Mouse (Mus musculus): ENCODE measurements around the gene Gm10142. TPM values are rescaled to one million over a fixed set of nuclear protein-coding genes. Genes with fewer than 3 reads are reported as not detected.
"Not testable (repeated sequence)": the region's sequence is repeated elsewhere in the genome, so short reads cannot be mapped to it uniquely, and the experiment has no call there.

The Gm10142 gene
- polyA plus RNA-seq, 1 experiment from 2014 or later = not detected

GRCm38 (mm10) chr10:77752312-77752711, 36.7 kb downstream of the Gm10142 start:
- H3K9ac ChIP-seq; DNase-seq (ENCODE audit: low spot score); H3K27ac ChIP-seq; H3K27me3 ChIP-seq (ENCODE audit: control insufficient read depth, insufficient read depth, low read length); H3K4me2 ChIP-seq (replicated peaks); H3K36me3 ChIP-seq (replicated peaks; ENCODE audit: control insufficient read depth, insufficient read depth); H3K4me1 ChIP-seq (replicated peaks; ENCODE audit: control insufficient read depth, insufficient read depth, low read length); ATAC-seq (ENCODE audit: low FRiP score); H3K9me3 ChIP-seq (ENCODE audit: control insufficient read depth, low read length); H3K4me3 ChIP-seq (replicated peaks; ENCODE audit: low read length): not testable (repeated sequence)
- WGBS = 69% methylated on average over 3 of the region's 3 CpGs

GRCm38 (mm10) chr10:77753448-77753847, 37.8 kb downstream of the Gm10142 start:
- ATAC-seq (ENCODE audit: low FRiP score) = no peak
- Histone ChIP-seq H3K4me1 (replicated peaks; ENCODE audit: control insufficient read depth, insufficient read depth, low read length) (no peaks in the 10 kb centered on the region), H3K36me3 (replicated peaks; ENCODE audit: control insufficient read depth, insufficient read depth) (no peaks in the 10 kb centered on the region)

GRCm38 (mm10) chr10:77759582-77759981, 44.0 kb downstream of the Gm10142 start, which contains the start of gene Gm3233:
Gene Gm3233, minus strand, starts transcription at chr10:77759682.
- not testable (repeated sequence) for ATAC-seq (ENCODE audit: low FRiP score); H3K36me3 ChIP-seq (replicated peaks; ENCODE audit: control insufficient read depth, insufficient read depth); H3K27me3 ChIP-seq (ENCODE audit: control insufficient read depth, insufficient read depth, low read length); H3K27ac ChIP-seq; H3K9ac ChIP-seq; H3K4me3 ChIP-seq (replicated peaks; ENCODE audit: low read length); H3K4me1 ChIP-seq (replicated peaks; ENCODE audit: control insufficient read depth, insufficient read depth, low read length); H3K4me2 ChIP-seq (replicated peaks); DNase-seq (ENCODE audit: low spot score); H3K9me3 ChIP-seq (ENCODE audit: control insufficient read depth, low read length)
- no CpG with 5 or more reads among the region's 1 CpGs for WGBS

More at GRCm38 (mm10) chr10:77753448-77753847, 37.8 kb downstream of the Gm10142 start:
- Histone ChIP-seq H3K9me3 (ENCODE audit: control insufficient read depth, low read length) (no peaks in the 10 kb centered on the region), H3K27ac (no peak overlapping the region), H3K4me3 (replicated peaks; ENCODE audit: low read length) (no peak overlapping the region), H3K27me3 (ENCODE audit: control insufficient read depth, insufficient read depth, low read length) (no peaks in the 10 kb centered on the region), H3K4me2 (replicated peaks) (no peak overlapping the region), H3K9ac (no peak overlapping the region)
- no peak for DNase-seq (ENCODE audit: low spot score)

Other genes starting within 250 kb of the Gm10142 start
- 37.7 and 41.0 TPM in 2 replicates for gene Fam207a, start 200.0 kb upstream of the Gm10142 start, polyA plus RNA-seq (2014; fragmentation: Nextera tagmentation; extraction: Ambion mirVana)
- gene Itgb2, start 185.6 kb upstream of the Gm10142 start, polyA plus RNA-seq (2014; fragmentation: Nextera tagmentation; extraction: Ambion mirVana) = 0.99 and 1.1 TPM in 2 replicates
- 79.9 and 80.2 TPM in 2 replicates for gene Pttg1ip, start 134.1 kb upstream of the Gm10142 start, polyA plus RNA-seq (2014; fragmentation: Nextera tagmentation; extraction: Ambion mirVana)
- 235 and 260 TPM in 2 replicates for gene Sumo3, start 109.7 kb upstream of the Gm10142 start, polyA plus RNA-seq (2014; fragmentation: Nextera tagmentation; extraction: Ambion mirVana)
- gene Gm49325, start 109.6 kb upstream of the Gm10142 start, polyA plus RNA-seq (2014; fragmentation: Nextera tagmentation; extraction: Ambion mirVana) = 3.8 and 5.1 TPM in 2 replicates
- gene Ube2g2, start 93.5 kb upstream of the Gm10142 start, polyA plus RNA-seq (2014; fragmentation: Nextera tagmentation; extraction: Ambion mirVana) = 54.1 and 54.7 TPM in 2 replicates
- gene Tspear, start 29.2 kb upstream of the Gm10142 start, polyA plus RNA-seq (2014; fragmentation: Nextera tagmentation; extraction: Ambion mirVana) = 0.94 and 1.2 TPM in 2 replicates
- gene Gm19402, start 25.1 kb upstream of the Gm10142 start, polyA plus RNA-seq (2014; fragmentation: Nextera tagmentation; extraction: Ambion mirVana) = not detected in 2 replicates
- not detected in 2 replicates for gene Gm9508, start 18.6 kb upstream of the Gm10142 start, polyA plus RNA-seq (2014; fragmentation: Nextera tagmentation; extraction: Ambion mirVana)
- gene Gm10272, start 9.2 kb upstream of the Gm10142 start, polyA plus RNA-seq (2014; fragmentation: Nextera tagmentation; extraction: Ambion mirVana) = not detected in 2 replicates
- not detected in 2 replicates for gene Gm10024, start 4.3 kb upstream of the Gm10142 start, polyA plus RNA-seq (2014; fragmentation: Nextera tagmentation; extraction: Ambion mirVana)
- not detected in 2 replicates for gene Krtap12-1, start 4.8 kb downstream of the Gm10142 start, polyA plus RNA-seq (2014; fragmentation: Nextera tagmentation; extraction: Ambion mirVana)
- not detected in 2 replicates for gene Gm10100, start 10.7 kb downstream of the Gm10142 start, polyA plus RNA-seq (2014; fragmentation: Nextera tagmentation; extraction: Ambion mirVana)
- gene Gm18596, start 26.8 kb downstream of the Gm10142 start, polyA plus RNA-seq (2014; fragmentation: Nextera tagmentation; extraction: Ambion mirVana) = not detected in 2 replicates
- gene Gm9736, start 35.5 kb downstream of the Gm10142 start, polyA plus RNA-seq (2014; fragmentation: Nextera tagmentation; extraction: Ambion mirVana) = not detected in 2 replicates
- not detected in 2 replicates for gene Gm3233, start 43.9 kb downstream of the Gm10142 start, polyA plus RNA-seq (2014; fragmentation: Nextera tagmentation; extraction: Ambion mirVana)
- not detected in 2 replicates for gene Gm3238, start 55.5 kb downstream of the Gm10142 start, polyA plus RNA-seq (2014; fragmentation: Nextera tagmentation; extraction: Ambion mirVana)
- gene Gm7138, start 61.1 kb downstream of the Gm10142 start, polyA plus RNA-seq (2014; fragmentation: Nextera tagmentation; extraction: Ambion mirVana) = not detected in 2 replicates
- not detected in 2 replicates for gene Gm3250, start 66.7 kb downstream of the Gm10142 start, polyA plus RNA-seq (2014; fragmentation: Nextera tagmentation; extraction: Ambion mirVana)
- gene Gm7137, start 72.4 kb downstream of the Gm10142 start, polyA plus RNA-seq (2014; fragmentation: Nextera tagmentation; extraction: Ambion mirVana) = not detected in 2 replicates
- not detected in 2 replicates for gene Gm9639, start 79.3 kb downstream of the Gm10142 start, polyA plus RNA-seq (2014; fragmentation: Nextera tagmentation; extraction: Ambion mirVana)
- gene Gm19668, start 83.3 kb downstream of the Gm10142 start, polyA plus RNA-seq (2014; fragmentation: Nextera tagmentation; extraction: Ambion mirVana) = not detected in 2 replicates
- gene Gm9507, start 96.0 kb downstream of the Gm10142 start, polyA plus RNA-seq (2014; fragmentation: Nextera tagmentation; extraction: Ambion mirVana) = not detected in 2 replicates
- gene Gm2696, start 98.9 kb downstream of the Gm10142 start, polyA plus RNA-seq (2014; fragmentation: Nextera tagmentation; extraction: Ambion mirVana) = not detected in 2 replicates
- gene Krtap10-4, start 111.3 kb downstream of the Gm10142 start, polyA plus RNA-seq (2014; fragmentation: Nextera tagmentation; extraction: Ambion mirVana) = not detected in 2 replicates
- not detected in 2 replicates for gene Krtap10-10, start 120.1 kb downstream of the Gm10142 start, polyA plus RNA-seq (2014; fragmentation: Nextera tagmentation; extraction: Ambion mirVana)
- gene Gm36176, start 131.0 kb downstream of the Gm10142 start, polyA plus RNA-seq (2014; fragmentation: Nextera tagmentation; extraction: Ambion mirVana) = not detected in 2 replicates
- not detected in 2 replicates for gene Gm10318, start 137.1 kb downstream of the Gm10142 start, polyA plus RNA-seq (2014; fragmentation: Nextera tagmentation; extraction: Ambion mirVana)
- not detected in 2 replicates for gene Gm3285, start 146.2 kb downstream of the Gm10142 start, polyA plus RNA-seq (2014; fragmentation: Nextera tagmentation; extraction: Ambion mirVana)
- gene Lrrc3, start 186.7 kb downstream of the Gm10142 start, polyA plus RNA-seq (2014; fragmentation: Nextera tagmentation; extraction: Ambion mirVana) = 19.6 and 20.3 TPM in 2 replicates

All from hindbrain, embryonic 14.5 days (tissue).